Mouse (Mus musculus) liver, postnatal 0 days (tissue): Measurements from ENCODE around the gene B3galt4. TPM values are rescaled to one million over a fixed set of nuclear protein-coding genes. Genes with fewer than 3 reads are reported as not detected.
"Not testable (repeated sequence)": the region's sequence is repeated elsewhere in the genome, so short reads cannot be mapped to it uniquely, and the experiment has no call there.

Experiments
- ATAC-seq: fragments of 200-750 bp; cut with Nextera tagmentation; 2 replicates; pipeline ENCODE4 v1.8.0; 2017; ENCODE audit warnings: mild to moderate bottlenecking, moderate library complexity
- DNase-seq: peaks from one replicate; pipeline ENCODE4 v3.0.0-alpha.2; 2016
- H3K27ac ChIP-seq: fragments of 300-500 bp; sonication (generic); 2 replicates; pipeline ENCODE4 v1.5.1; 2014; ENCODE audit warnings: antibody characterized with exemption, moderate library complexity, mild to moderate bottlenecking, low read depth
- H3K27me3 ChIP-seq: fragments of 300-500 bp; sonication (generic); 2 replicates; pipeline ENCODE4 v1.6.1; 2014; ENCODE audit warnings: low read length, control low read depth, mixed read lengths; ENCODE audit not compliant: insufficient read depth
- H3K36me3 ChIP-seq: fragments of 300-500 bp; sonication (generic); replicated peaks from 2 replicates; pipeline ENCODE4 v1.6.1; 2014; ENCODE audit warnings: mild to moderate bottlenecking, control low read depth, low read length, moderate library complexity, mixed read lengths; ENCODE audit not compliant: insufficient read depth
- H3K4me1 ChIP-seq: fragments of 300-500 bp; sonication (generic); 2 replicates; pipeline ENCODE4 v1.6.1; 2014; ENCODE audit warnings: antibody characterized with exemption, mild to moderate bottlenecking, control low read depth; ENCODE audit not compliant: insufficient read depth
- H3K4me2 ChIP-seq: fragments of 300-500 bp; sonication (generic); 2 replicates; pipeline ENCODE4 v1.6.1; 2014; ENCODE audit warnings: low read depth, mild to moderate bottlenecking, low read length, moderate library complexity, mixed read lengths
- H3K4me3 ChIP-seq: fragments of 300-500 bp; sonication (generic); 2 replicates; pipeline ENCODE4 v1.5.1; 2014; ENCODE audit warnings: low read depth, low read length
- H3K9ac ChIP-seq: fragments of 300-500 bp; sonication (generic); replicated peaks from 2 replicates; pipeline ENCODE4 v1.6.1; 2014; ENCODE audit warnings: mild to moderate bottlenecking, moderate library complexity
- H3K9me3 ChIP-seq: fragments of 300-500 bp; sonication (generic); 2 replicates; pipeline ENCODE4 v1.6.1; 2016; ENCODE audit warnings: mild to moderate bottlenecking, control low read depth, low read length, mixed read lengths
- CTCF ChIP-seq: sonication (generic); IDR thresholded peaks from 2 replicates; pipeline ENCODE4 v1.5.1; 2016; ENCODE audit warnings: antibody characterized with exemption, low read depth
- EP300 ChIP-seq: IDR thresholded peaks from 2 replicates; pipeline ENCODE4 v1.6.1; 2016; ENCODE audit warnings: antibody characterized with exemption, low read depth, mild to moderate bottlenecking
- WGBS: fragments of 180-500 bp; shearing (Covaris S2); extraction: QIAGEN DNeasy Blood & Tissue Kit; methylation state at CpG from one replicate; pipeline ENCODE4 v1.1.7; 2014; ENCODE audit not compliant: insufficient replicate concordance; 5-methylcytosine and 5-hydroxymethylcytosine counted together
- polyA plus RNA-seq: library from polyadenylated mRNA; unstranded; fragments of >200 nt; fragmentation: Nextera tagmentation; extraction: Ambion mirVana; gene quantifications from 2 replicates; pipeline ENCODE4 v1.2.1, GENCODE M21; 2015

Gene B3galt4
- polyA plus RNA-seq, 1 experiment from 2014 or later = 2.2 TPM

GRCm38 (mm10) chr17:33995651-33996050 is 44.4 kb upstream of the B3galt4 start:
- Histone ChIP-seq H3K4me3 (no peak overlapping the region), H3K27me3 (no peaks in the 10 kb centered on the region), H3K9me3 (0 out of 2 replicates have a peak, but pooled peaks cover 2% of the 10 kb centered on the region), H3K27ac (no peak overlapping the region), H3K9ac (no peak overlapping the region), H3K4me2 (no peak overlapping the region), H3K36me3 (peaks cover 6% of the 10 kb centered on the region), H3K4me1 (peaks cover 10% of the 10 kb centered on the region)
- 58% methylated on average over 3 of the region's 3 CpGs for WGBS
- DNase-seq (no peak), ATAC-seq (no peak)
- no peak for TF ChIP-seq EP300
- TF ChIP-seq CTCF = no peak

GRCm38 (mm10) chr17:33994959-33995358 is 43.7 kb upstream of the B3galt4 start:
- TF ChIP-seq CTCF (no peak), EP300 (no peak)
- Histone ChIP-seq H3K27ac (no peak overlapping the region), H3K36me3 (peaks cover 6% of the 10 kb centered on the region), H3K4me3 (no peak overlapping the region), H3K4me1 (peaks cover 5% of the 10 kb centered on the region; the same call in 1 of the 2 replicates), H3K9me3 (0 out of 2 replicates have a peak, but pooled peaks cover 2% of the 10 kb centered on the region), H3K9ac (no peak overlapping the region), H3K4me2 (no peak overlapping the region), H3K27me3 (no peaks in the 10 kb centered on the region)
- ATAC-seq (no peak), DNase-seq (no peak)
- WGBS = 84% methylated on average over 8 of the region's 8 CpGs

GRCm38 (mm10) chr17:33991788-33992664 is 40.7 kb upstream of the B3galt4 start:
- Histone ChIP-seq H3K27me3 (no peaks in the 10 kb centered on the region), H3K4me2 (no peak overlapping the region), H3K36me3 (peaks cover 6% of the 10 kb centered on the region), H3K9me3 (0 out of 2 replicates have a peak, but pooled peaks cover 2% of the 10 kb centered on the region), H3K9ac (no peak overlapping the region), H3K27ac (no peak overlapping the region), H3K4me3 (no peak overlapping the region), H3K4me1 (no peaks in the 10 kb centered on the region)
- TF ChIP-seq EP300 = no peak
- TF ChIP-seq CTCF = peak; percentile 88
- ATAC-seq = peak; percentile 66
- 29% methylated on average over 10 of the region's 10 CpGs for WGBS
- peak; percentile 73 for DNase-seq

- WGBS = 4% methylated on average over 8 of the region's 8 CpGs
- not testable (repeated sequence) for ATAC-seq, H3K27me3 ChIP-seq, H3K4me3 ChIP-seq, H3K9me3 ChIP-seq, H3K9ac ChIP-seq, H3K27ac ChIP-seq, H3K36me3 ChIP-seq
- Histone ChIP-seq H3K4me1 (peaks cover 26% of the 10 kb centered on the region), H3K4me2 (peak overlapping the region; percentile 74)
- peak; percentile 78 for DNase-seq
- peak; percentile 96 for TF ChIP-seq CTCF
Measured at GRCm38 (mm10) chr17:33982136-33982535, 30.8 kb upstream of the B3galt4 start.

- peak overlapping the region; percentile 91 for H3K27ac ChIP-seq
- H3K9me3 ChIP-seq, H3K27me3 ChIP-seq, H3K36me3 ChIP-seq: not testable (repeated sequence)
- peak overlapping the region; percentile 59; the same call in 1 of the 2 replicates for H3K9ac ChIP-seq
- DNase-seq (peak; percentile 93), ATAC-seq (peak; percentile 71)
- peaks cover 26% of the 10 kb centered on the region for H3K4me1 ChIP-seq
- peak overlapping the region; percentile 74 for H3K4me2 ChIP-seq
- TF ChIP-seq EP300 = peak; percentile 65; the same call in 1 of the 2 replicates
- peak; percentile 85 for TF ChIP-seq CTCF
- WGBS = under 1% methylated on average over 27 of the region's 27 CpGs
- H3K4me3 ChIP-seq = peak overlapping the region; percentile 51
Measured at GRCm38 (mm10) chr17:33981192-33981909, 30.1 kb upstream of the B3galt4 start.
